8 mouse cellular contexts compared by ENCODE assay signal in genomic region chr10:79777103-79777531, GRCm38 (mm10). TPM values are rescaled to one million over a fixed set of nuclear protein-coding genes. Genes with fewer than 3 reads are reported as not detected.
DNase-seq lines count a peak whose midpoint lies in the region; ATAC-seq and TF ChIP-seq lines count a peak whose summit lies in the region.

Gene Fstl3, plus strand, starts transcription at chr10:79777272.

- no peaks in the 10 kb centered on the region for H3K36me3 ChIP-seq in heart, adult 2 months (ENCODE audit: control insufficient read depth, insufficient read depth, low read length)
- no peaks in the 10 kb centered on the region for H3K36me3 ChIP-seq in hindbrain, embryonic 10.5 days
- H3K36me3 ChIP-seq in liver, embryonic 16.5 days (ENCODE audit: control insufficient read depth, insufficient read depth) = no peaks in the 10 kb centered on the region

- peak; percentile 48 to 59 for DNase-seq in heart, adult 2 months
- DNase-seq in heart, postnatal 36 days = no peak
- DNase-seq in hindbrain, embryonic 10.5 days (ENCODE audit: low spot score) = peak; percentile 32
- DNase-seq in testis, postnatal 10 days (ENCODE audit: low spot score) = peak; percentile 71
- DNase-seq in spleen, adult 18-20 months = no peak
- no peak for DNase-seq in left cerebral cortex, postnatal 36 days (ENCODE audit: low spot score in 2 of 2)

- no peak for TF ChIP-seq POLR2A in heart, adult 2 months (IDR thresholded peaks at IDR 0.05; ENCODE audit: insufficient read depth, low read depth, low read length)

- TF ChIP-seq CTCF in heart, adult 2 months (IDR thresholded peaks at IDR 0.05) = no peak

- no peaks in the 10 kb centered on the region for H3K27me3 ChIP-seq in heart, adult 2 months (ENCODE audit: control insufficient read depth, insufficient read depth, low read length)
- H3K27me3 ChIP-seq in hindbrain, embryonic 10.5 days (ENCODE audit: insufficient read depth, poor library complexity, severe bottlenecking) = peaks cover 59% of the 10 kb centered on the region
- H3K27me3 ChIP-seq in liver, embryonic 16.5 days (ENCODE audit: control insufficient read depth, insufficient read depth, low read depth, low read length) = peaks cover 35% of the 10 kb centered on the region

- peak within 1 kb of the TSS; percentile 71 for H3K9ac ChIP-seq in heart, adult 2 months (ENCODE audit: low read depth, low read length)
- H3K9ac ChIP-seq in liver, embryonic 16.5 days (ENCODE audit: low read depth, low read length) = 0 out of 2 replicates have a peak within 1 kb of the TSS, but pooled peaks have one; percentile 13

- H3K4me1 ChIP-seq in heart, adult 2 months (ENCODE audit: control insufficient read depth, insufficient read depth, low read length) = peaks cover 4% of the 10 kb centered on the region
- peaks cover 2% of the 10 kb centered on the region; the same call in 1 of the 2 replicates for H3K4me1 ChIP-seq in brown adipose tissue, adult 24 weeks (ENCODE audit: control insufficient read depth, insufficient read depth, insufficient read length, low read length)
- H3K4me1 ChIP-seq in hindbrain, embryonic 10.5 days (replicated peaks) = peaks cover 44% of the 10 kb centered on the region
- H3K4me1 ChIP-seq in liver, embryonic 16.5 days (ENCODE audit: control insufficient read depth, low read depth, low read length) = peaks cover 23% of the 10 kb centered on the region

- ATAC-seq in liver, embryonic 16.5 days (ENCODE audit: low read depth) = no peak

- TF ChIP-seq EP300 in heart, adult 2 months (IDR thresholded peaks at IDR 0.05; ENCODE audit: insufficient read depth, low read depth, low read length) = no peak

- H3K27ac ChIP-seq in heart, adult 2 months = peak within 1 kb of the TSS; percentile 17
- H3K27ac ChIP-seq in brown adipose tissue, adult 24 weeks (replicated peaks; ENCODE audit: low read depth, low read length) = no peak within 1 kb of the TSS
- peak within 1 kb of the TSS; percentile 75 for H3K27ac ChIP-seq in hindbrain, embryonic 10.5 days
- H3K27ac ChIP-seq in liver, embryonic 16.5 days (ENCODE audit: low read length) = no peak within 1 kb of the TSS

- H3K4me3 ChIP-seq in heart, adult 2 months = peak within 1 kb of the TSS; percentile 34; the same call in 1 of the 2 replicates
- H3K4me3 ChIP-seq in brown adipose tissue, adult 24 weeks (ENCODE audit: insufficient read depth, low read depth, low read length) = peak within 1 kb of the TSS; percentile 31
- H3K4me3 ChIP-seq in hindbrain, embryonic 10.5 days = peak within 1 kb of the TSS; percentile 52
- peak within 1 kb of the TSS; percentile 44 for H3K4me3 ChIP-seq in liver, embryonic 16.5 days (ENCODE audit: low read depth, low read length)

- no peaks in the 10 kb centered on the region for H3K79me2 ChIP-seq in heart, adult 2 months (replicated peaks; ENCODE audit: control insufficient read depth, insufficient read depth, low read length)

- intact Hi-C loops in heart, adult 2 months (cut with DNase I) = no loop called here
- intact Hi-C loops in heart, postnatal 36 days (cut with DNase I) = no loop called here
- intact Hi-C loops in left cerebral cortex, postnatal 36 days (cut with DNase I) = no loop called here

- H3K9me3 ChIP-seq in hindbrain, embryonic 10.5 days = peaks cover 7% of the 10 kb centered on the region; the same call in 1 of the 2 replicates
- peaks cover 4% of the 10 kb centered on the region; the same call in 1 of the 2 replicates for H3K9me3 ChIP-seq in liver, embryonic 16.5 days (replicated peaks; ENCODE audit: control insufficient read depth, low read length)

- H3K4me2 ChIP-seq in liver, embryonic 16.5 days (ENCODE audit: low read depth, low read length) = peak within 1 kb of the TSS; percentile 56

- WGBS in heart, adult 2 months = 6% methylated on average over 39 of the region's 39 CpGs
- WGBS in hindbrain, embryonic 10.5 days = 2% methylated on average over 39 of the region's 39 CpGs
- WGBS in liver, embryonic 16.5 days (ENCODE audit: insufficient replicate concordance) = 4% methylated on average over 39 of the region's 39 CpGs

RNA-seq across cellular contexts. Expression of gene Fstl3, which starts in this region (rescaled TPM):
- 1 to 10 TPM; 3.8 to 4.7 TPM for total RNA-seq in heart, adult 2 months (2021)
- polyA plus RNA-seq in heart, adult 2 months (2012; rRNA removed) = 9.7 and 11.9 TPM in 2 replicates
- total RNA-seq in heart, postnatal 36 days (2021) = 1 to 10 TPM; 4.2 to 4.3 TPM
- 0.96 and 1.3 TPM in 2 replicates for polyA plus RNA-seq in brown adipose tissue, adult 24 weeks (2012; ENCODE audit: insufficient read depth, insufficient read length, missing spikeins)
- polyA plus RNA-seq in hindbrain, embryonic 10.5 days (2016; fragmentation: Nextera tagmentation; extraction: Ambion mirVana) = 1.7 and 1.8 TPM in 2 replicates
- 1.0 TPM in 2 replicates for polyA plus RNA-seq in liver, embryonic 16.5 days (2015; fragmentation: Nextera tagmentation; extraction: Ambion mirVana)
- total RNA-seq in left cerebral cortex, postnatal 36 days (2021) = 1 to 10 TPM; 2.8 to 3.6 TPM

Comparison
In these comparisons a context has a peak if more than half of its experiments do, and no peak if none do; other contexts are left out.
1. DNase-seq: peak in heart, adult 2 months (2 of 2), hindbrain, embryonic 10.5 days (single experiment) and testis, postnatal 10 days (single experiment); none in heart, postnatal 36 days (0 of 2), spleen, adult 18-20 months (0 of 2) and left cerebral cortex, postnatal 36 days (0 of 2).
2. H3K27ac ChIP-seq: peak in heart, adult 2 months (single experiment) and hindbrain, embryonic 10.5 days (single experiment); none in brown adipose tissue, adult 24 weeks (single experiment) and liver, embryonic 16.5 days (single experiment).
3. Peak in every context shown above with its lines, with median percentiles within 50 percentile points of each other: H3K4me3 ChIP-seq.